Mouse (Mus musculus) erythroblast, embryonic 14.5 days (primary cell): Measurements from ENCODE around the gene Atp6v1a.

Experiments used
- GATA1 ChIP-seq: IDR thresholded peaks from 2 replicates; pipeline ENCODE4 v1.6.1; 2012; ENCODE audit warnings: low read length, inconsistent platforms, mixed read lengths
- TAL1 ChIP-seq: IDR thresholded peaks from 3 replicates; pipeline ENCODE4 v1.6.1; 2012; ENCODE audit warnings: low read length, inconsistent platforms, mixed read lengths

DNA sequence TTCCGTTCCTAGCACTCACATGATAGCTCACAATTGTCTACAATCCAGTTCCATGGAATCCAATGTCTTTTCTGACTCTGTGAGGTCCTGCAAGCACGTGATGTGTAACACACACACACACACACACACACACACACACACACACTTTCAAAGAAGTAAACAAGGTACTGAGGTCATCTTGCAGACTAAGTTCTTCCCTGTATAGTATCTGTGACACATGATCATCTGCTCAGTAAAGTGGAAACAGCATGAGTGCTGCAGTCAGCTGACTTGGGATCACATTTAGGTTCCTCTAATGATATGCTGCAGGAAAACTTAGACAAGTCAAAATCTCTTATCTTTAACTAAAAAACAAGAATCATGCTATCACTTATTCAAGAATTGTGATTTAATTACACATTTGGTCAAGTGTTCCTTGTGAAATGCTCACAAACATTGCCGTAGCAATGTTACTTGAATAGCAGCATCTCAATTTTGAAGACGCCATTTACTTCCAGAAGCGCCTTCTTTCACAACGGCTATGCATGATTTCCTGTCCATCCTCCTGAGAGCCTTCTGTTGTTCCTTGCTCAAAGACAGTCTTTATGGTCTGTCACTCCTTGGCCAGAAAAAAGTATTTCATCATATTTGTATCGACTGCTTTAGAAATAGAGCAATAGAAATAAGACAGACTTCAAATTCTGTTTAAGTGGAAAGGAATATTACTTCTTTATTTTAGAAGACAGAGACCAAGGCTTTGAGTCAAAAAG lies 19.6 kb downstream of the Atp6v1a start:
- no peak for TF ChIP-seq TAL1
- TF ChIP-seq GATA1: no peak
